Mouse (Mus musculus) c-Kit-positive CD71-positive TER-119-positive erythroid progenitor cells, embryonic 14.5 days (primary cell): ENCODE results near the gene Armc9.
A peak's percentile ranks its signal among the peaks of the same experiment; 100 is the strongest.

Experiments
- DNase-seq: peaks from one replicate; pipeline ENCODE4 v3.0.0-alpha.2; 2013; ENCODE audit warnings: low spot score

Armc9 gene

DNA sequence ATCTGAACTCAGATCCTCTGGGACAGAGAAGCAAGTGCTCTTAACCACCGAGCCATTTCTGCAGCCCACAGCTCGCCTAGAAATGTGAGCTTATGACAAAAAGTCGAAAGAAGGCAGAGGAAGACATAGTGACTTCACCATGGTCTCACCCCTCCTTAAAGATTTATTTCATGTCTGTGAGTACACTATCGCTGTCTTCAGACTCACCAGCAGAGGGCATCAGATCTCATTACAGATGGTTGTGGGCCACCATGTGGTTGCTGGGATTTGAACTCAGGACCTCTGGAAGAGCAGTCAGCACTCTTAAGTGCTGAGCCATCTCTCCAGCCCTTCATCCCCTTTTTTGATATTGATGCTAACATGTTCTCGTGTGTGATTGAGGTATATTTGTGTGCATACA, 20.0 kb downstream of the Armc9 start:
- DNase-seq = no peak

DNA sequence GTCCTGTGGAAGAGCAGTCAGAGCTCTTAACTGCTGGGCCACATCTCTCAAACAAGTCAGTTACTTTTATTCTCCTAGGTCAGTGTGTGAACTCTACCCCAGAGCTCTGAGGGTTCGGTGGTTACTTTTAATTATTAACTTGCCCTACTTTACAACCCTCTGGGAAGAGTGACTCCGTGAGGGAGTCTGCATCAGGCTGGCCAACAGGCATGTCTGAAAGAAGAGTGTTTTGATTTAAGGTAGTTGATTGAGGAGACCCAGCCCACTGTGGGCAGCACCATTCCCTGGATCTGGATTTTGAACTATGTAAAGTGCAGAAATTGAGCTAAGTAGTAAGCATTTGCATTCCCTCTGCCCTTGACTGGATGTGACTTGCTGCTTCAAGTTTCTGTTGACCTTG, 21.5 kb downstream of the Armc9 start:
- DNase-seq = no peak

DNA sequence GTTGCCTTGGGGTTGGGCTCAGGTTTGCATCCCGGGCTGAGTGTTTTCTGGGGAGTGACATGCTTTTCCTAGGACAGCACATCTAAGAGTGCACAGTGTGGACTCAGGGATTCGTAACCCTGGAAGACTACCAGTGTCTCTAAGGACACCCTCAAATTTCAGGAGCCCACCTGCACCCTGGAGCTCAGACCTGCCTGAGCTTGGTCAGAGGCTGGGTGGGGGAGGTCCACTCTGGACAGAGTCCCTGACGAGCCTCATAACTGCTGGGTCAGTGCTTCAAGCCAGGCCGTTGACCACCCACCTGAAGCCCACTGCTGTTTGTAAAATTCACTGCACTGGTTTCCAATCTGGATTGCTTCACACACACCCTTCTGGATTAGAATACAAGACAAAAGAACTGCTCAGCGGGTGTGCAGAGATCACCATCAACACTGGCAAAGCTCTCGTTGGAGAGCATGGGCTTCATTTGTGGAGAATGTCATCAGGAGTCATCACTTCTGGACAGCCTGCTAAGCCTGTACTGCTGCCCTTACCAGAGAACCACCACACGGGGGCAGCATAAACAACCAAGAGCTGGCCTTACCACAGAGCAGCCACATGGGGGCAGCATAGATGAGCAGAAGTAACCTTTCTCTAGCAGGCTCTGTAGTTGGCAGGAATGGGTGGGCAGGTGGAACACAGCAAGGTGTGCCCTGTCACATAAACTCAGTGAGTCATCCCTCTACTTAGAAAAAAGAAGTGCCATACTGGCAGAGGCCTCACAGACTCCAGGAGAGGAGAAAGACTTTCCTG, 24.1 kb downstream of the Armc9 start:
- peak; percentile 93 for DNase-seq

DNA sequence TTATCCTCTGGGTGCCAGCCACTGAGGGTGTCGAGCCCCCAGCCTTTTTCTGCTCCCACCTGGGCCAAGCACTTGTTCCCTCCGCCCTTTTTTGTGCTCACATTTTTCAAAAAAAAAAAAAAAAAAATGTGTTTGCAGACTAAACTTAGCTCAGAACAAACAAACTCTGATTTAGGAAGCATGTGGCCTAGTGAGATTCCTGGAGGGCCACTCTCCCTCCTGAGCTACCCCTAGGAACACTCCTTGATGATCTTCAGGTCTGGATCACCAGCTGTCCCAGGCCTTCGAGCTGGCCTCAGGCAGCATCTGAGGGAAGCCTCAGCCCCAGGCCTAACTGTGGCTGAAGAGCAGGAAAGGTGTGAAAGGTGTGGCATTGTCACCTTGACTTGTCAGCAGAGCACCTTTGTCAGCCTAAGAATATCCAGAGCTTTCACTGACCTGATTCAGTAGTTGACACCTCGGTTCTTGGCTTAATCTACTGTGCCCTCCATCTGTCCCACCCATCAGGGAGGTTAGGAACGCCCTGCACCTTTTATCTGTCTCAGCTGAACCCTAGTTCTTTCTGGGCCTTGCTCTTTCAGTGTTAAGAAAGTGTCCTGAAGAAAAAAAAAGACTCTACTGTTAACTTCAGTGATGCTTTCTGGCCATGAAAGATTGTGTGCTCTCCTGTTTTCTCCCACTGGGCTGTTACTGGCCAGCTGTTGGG, 27.6 kb downstream of the Armc9 start:
- DNase-seq = peak; percentile 47

DNA sequence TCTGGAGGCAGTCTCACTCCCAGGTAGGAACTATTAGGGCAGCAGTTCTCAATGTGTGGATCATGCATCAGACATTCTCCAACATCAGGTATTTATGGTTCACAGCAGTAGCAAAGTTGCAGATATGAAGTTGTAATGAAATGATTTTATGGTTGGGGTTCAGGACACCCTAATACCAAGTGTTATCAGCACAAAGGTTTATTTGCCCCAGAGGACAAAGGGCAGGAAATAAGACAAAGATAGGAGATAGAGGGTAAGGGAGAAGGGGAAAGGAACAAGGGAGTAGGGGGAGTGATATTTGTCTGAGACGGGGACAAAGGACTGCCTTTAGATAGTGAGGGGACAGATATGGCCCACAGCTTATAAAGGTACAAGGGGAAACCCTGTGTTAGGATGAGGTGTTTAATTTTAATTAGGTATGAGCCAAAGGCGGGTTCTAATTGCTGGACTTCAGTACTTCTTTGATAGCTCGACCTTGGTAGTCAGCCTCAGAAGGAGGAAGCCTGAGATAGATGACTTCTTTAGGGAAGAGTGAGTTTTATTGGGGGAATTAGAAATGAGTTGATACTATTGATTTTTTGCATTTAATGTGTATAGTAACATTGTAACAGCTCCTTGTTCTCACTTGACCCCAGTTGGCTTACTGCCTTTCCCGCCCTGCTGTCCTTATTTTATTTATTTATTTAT, 29.1 kb downstream of the Armc9 start:
- DNase-seq = no peak

DNA sequence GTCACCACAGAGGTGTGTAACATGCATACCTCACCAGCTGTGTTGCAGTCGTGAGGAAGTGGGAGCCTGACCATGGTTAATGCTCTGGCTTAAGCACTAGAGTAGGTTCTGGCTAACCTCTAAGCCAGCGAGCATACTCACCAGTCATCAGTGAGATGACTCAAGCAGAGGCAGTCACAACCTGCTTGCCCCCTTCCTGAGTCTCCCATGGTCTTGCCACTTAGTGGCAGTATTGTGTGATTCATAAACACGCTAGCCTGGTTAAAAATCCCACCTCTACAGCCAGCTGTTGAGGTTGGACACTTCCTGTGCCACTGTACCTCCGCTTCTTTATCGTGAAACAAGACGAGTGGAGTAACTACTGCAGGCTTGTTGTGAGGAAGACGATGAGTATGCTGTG, 32.2 kb downstream of the Armc9 start:
- DNase-seq = no peak

DNA sequence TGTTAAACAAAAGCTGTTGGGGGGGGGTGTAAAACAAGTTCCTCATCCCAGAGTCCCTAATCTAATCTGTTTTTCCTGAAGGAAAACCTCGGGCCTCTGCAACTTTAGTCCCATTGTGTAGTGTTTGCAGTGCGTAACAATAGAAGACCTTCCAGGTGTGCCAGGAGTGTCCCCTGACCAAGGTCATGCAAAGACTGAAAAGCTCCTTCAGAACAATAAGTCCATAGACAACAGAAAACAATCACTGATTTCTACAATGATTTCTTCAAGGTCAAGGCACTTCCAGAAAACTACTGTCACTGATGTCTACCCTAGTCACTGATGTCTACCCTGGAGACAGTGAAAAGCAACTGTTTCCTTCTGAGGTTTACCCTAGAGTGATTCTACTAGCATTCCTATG, 33.3 kb downstream of the Armc9 start:
- no peak for DNase-seq

DNA sequence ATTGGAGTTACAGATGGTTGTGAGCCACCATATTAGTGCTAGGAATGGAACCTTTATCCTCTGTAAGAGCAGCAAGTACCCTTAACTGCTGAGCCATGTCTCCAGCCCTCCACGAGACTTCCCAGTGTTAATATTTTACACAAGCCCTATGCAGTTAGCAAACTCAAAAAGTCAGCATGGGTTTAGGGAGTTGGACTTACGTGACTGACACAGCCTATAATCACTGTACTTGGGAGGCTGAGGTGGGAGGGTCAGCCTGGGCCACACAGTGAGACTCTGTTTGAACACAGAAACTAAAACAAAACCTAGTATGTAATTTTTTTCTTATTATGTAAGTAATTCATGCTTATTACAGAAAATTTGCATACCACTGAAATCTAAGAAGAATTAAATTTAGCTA, 33.7 kb downstream of the Armc9 start:
- no peak for DNase-seq

DNA sequence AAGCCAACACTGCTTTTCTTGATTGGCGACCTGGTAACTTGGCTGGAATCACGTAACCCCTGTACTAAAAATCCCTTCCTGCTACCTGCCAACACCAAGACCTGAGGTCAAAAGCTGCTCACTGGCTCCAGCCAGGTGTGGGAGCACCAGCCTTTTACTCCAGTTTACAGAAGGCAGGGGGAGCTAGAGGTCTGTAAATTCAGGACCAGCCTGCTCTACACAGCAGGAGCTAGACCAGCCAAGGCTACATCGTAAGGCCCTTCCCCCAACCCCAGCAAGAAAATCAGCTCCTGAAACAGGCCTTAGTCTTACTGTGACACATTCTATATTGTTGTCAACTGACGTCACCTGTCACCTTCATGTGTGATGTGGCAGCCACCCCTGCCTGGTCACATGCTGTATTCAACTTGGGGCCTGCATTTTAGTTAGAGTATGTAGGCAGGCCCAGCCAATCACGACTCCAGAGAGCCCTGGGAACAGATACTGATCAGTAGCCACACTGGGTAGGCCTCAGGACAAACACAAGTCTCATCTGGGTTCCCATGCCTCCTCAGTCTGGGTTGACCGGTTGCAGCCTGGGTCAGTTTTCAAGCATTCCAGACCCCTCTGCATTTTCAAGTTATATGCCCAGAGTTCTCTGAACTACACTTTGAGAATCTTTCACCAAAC, 34.6 kb downstream of the Armc9 start:
- DNase-seq = no peak

DNA sequence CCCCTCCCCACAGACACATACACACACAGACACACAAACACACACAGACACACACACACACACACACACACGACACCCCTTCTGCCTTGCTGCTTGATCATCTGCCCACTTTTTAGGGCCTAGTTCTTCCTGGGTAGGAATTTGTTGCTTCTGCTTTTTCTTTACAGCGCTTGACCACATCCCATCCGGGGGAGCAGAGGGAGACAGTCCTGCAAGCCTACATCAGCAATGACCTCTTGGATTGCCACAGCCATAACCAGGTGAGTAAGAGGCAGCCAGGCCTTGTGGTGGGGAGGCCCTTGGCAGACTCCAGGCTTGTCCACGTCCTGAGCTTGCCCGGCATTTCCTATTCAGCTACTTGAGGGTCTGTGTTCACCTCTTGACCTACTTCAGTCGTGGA, 36.3 kb downstream of the Armc9 start:
- no peak for DNase-seq

DNA sequence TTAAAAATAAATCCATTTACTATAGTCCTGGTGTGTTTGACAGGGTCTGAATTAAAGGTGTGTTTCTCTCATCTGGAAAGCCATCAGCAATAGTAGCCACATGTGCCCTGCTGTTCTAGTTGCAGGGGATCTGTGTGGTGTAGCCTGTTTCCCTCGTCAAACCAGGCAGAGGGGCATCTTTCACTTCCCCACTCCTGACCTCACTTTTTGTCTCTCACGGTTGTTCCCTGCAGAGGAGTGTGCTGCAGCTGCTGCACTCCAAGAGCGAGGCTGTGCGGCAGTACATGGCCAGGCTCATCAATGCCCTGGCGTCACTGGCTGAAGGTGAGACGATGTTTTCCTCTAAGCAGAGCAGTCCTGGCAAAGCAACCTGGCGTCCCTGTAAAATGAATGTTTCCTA, 39.5 kb downstream of the Armc9 start:
- DNase-seq = no peak

DNA sequence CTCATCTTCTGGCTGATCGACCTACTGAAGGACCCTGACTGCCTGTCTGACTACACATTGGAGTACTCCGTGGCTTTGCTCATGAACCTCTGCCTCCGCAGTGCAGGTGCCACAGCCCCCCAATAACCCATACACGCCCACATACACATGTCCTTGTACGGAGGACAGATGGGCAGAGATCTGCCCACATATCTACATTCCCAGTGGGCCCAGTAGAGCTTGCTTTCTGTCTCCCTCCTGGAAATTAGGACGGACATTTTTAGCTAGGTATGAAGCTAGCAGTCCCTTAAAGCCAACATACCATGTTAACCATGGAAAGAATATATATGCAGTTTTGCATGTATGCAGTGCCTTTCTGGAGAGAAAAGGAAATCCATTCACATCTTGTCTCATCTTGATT, 43.7 kb downstream of the Armc9 start:
- no peak for DNase-seq

DNA sequence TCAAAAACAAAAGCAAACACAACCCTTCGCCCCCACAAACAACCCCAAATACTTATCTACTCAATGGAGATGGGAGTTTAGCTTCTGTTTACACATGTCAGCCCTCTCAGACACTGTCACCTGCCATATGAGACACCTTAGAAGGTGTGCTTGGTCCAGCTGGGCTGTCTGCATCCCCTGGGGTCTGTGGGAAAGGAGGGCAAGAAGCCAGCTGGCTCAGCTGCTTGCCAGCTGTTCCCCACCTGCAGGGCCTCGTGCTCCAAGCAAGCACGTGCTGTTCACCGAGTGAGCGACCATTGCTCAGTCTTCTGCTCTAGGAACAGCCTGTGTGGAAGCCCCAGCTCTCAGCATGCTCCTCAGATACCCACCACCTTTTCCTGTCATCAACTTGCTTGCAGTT, 44.4 kb downstream of the Armc9 start:
- DNase-seq = no peak

DNA sequence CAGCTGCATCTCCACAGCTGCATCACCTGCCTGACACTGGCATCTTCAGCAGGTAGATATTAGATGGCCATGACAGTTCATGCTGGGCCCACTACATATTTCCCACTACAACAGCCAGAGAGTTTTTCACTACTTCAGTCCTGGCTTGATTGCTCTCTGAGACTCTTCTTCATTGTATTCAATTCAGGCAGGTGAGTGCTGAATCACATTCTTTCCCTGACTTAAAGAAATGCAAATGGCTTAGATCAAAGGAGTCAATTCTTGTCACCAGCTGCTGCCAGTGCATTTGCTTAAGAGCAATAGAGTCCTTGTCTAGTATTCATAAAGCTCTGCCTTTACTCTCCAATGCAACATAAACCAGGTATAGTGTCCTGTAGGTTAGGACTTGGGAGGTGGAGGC, 46.7 kb downstream of the Armc9 start:
- no peak for DNase-seq

DNA sequence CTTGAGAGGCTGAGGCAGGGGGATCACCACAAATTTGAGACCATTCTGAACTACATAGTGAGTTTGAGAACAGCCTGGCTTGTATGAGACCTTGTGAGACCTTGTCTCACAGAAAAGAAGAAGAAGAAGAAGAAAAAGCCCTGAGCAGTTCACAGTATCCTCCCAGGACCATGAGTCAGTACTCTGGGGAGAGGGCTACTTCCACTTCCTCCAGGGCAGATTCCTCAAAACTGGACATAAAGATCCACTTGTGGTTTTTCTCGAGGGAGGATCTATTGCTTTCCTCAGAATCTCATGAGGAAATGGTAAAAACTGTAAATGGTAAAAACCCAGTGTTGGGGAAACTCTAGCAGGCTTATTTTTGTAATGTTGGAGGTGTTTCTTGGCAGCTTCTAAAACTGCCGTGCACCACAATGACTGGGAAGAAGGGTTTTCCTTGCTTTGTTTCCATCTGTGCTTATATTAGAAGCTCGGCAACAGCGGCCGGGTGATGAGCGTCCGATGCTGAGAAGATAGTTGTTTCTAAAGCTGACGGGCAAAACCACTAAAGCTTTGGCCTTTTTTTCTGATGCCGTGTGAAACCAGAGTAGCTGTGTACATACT, 48.1 kb downstream of the Armc9 start:
- no peak for DNase-seq

DNA sequence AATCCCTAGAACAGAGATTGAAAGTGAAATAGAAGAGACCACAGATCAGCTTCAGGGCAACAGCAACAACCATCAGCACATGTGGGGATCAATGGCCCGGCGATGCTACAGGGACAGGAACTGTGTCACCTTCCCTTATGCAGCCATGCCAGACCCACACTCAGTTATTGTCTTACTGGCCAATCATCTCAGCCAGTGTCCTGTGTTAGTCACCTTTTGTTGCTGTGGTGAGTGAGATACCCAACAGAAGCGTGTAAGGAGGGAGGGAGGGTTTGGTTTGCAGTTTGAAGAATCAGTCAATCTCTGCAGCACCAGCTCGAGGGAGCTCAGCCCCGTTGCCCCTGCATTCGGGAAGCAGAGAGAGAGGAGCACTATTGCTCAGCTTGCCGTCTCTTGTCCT, 56.1 kb downstream of the Armc9 start:
- DNase-seq = no peak

DNA sequence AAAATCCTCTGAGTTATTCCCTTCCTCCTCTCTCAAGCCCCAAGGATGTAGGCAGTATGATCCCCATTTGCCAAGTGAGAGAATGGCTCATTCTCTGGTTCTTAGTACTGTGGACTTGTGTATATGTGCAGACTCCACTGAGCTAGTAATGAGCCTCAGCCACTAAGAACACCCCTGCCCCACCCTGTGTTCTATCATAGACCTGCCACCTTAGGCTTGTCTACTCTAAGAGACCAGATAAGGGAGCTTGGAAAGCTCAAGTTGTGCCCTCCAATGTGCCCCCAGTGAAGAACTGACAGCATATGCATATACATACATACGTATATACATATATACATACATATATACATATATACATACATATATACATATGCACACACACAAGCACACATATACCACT, 56.9 kb downstream of the Armc9 start:
- peak; percentile 68 for DNase-seq

DNA sequence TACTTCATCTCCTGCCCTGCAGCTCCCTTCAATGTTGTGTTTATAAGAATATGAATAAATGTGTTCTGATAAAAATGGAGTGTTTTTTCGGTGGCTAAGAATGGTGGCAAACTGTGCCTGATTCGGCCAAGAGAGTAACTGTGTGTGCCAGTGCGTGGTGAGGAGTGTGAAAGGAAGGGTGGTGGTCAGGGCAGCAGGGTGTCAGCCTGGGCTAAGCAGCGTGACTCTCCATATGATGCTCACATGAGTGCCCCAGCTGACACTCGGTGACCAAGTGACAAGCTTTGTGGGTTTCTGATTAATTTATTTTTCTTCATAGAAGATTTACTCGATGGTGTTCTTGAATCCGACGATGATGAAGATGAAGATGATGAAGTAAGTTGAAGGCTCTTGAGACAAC, 58.2 kb downstream of the Armc9 start:
- no peak for DNase-seq

DNA sequence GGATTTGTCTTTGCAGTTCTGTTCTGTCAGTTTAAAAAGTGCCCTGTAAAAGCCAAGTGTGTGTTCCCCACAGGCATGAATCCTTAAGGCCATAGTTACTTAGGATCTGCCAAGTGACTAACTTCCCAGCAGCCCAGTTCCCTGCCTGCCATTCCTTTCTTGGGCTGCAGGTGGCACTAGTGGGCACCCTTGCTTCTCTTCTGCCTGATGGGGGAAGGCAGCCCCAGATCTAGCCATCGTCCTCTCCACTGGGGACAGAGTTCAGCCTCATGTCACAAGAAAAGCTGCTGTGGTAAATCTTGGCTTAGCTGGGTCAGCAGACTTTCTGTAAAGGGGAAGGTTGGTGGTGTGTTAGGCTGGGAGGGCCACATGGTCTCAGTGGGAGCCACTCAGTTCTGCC, 59.6 kb downstream of the Armc9 start:
- DNase-seq = peak; percentile 84

DNA sequence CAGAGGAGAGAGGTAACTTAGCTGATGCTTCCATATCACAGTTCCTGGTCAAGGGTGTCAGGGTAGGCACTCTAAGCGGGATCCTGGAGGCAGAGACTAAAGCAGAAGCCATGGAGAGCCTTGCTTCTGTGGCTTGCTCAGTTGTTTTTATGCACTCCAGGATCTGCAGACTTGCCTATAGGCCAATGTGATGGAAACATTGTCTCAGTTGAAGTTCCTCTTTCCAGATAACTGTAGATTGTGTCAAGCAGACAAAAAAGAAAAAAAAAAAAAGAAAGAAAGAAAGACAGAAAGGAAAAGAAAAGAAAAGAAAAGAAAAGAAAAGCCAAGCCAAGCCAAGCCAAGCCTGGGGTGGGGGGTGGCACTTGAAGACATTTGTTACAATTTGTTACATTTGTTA, 60.7 kb downstream of the Armc9 start:
- DNase-seq = no peak

DNA sequence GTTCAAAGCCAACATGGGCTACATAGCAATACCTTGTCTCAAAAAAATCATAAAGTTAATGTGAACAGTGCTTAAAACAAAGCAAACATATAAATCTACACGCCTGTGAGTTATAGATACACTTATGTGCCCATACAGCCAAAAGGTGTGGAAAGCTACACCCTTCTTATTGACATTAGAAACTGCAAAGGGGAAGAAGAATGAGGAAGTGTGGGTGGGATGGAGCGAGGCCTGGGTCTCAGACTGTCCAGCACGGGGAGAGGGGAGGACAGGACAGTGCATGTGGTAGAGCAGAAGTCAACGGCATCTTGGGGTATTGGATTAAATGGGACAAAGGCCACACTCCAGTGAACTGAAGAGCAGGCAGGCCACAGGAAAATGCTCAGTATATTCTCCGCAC, 61.8 kb downstream of the Armc9 start:
- no peak for DNase-seq

DNA sequence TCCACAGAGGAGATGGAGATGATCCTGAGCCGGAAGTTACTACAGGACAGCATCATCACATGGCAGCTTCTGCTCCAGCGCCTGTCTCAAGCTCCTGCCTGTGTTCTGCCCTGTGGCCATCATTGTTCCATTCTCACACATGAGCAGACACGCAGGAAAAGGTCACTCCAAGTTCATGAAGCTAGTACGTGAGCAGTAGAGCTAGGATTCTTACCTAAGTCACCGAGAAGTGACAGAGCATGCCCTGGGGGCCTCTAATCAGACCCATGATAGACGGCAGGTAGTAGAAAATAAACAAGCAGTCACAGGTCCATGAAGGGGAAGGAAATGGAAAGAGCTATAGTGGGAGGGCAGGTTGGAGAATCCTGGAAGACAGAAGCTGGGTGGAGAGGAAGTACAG, 63.4 kb downstream of the Armc9 start:
- no peak for DNase-seq
